Mouse (Mus musculus): Measurements from ENCODE around the gene Efcab6. TPM values are rescaled to one million over a fixed set of nuclear protein-coding genes. Genes with fewer than 3 reads are reported as not detected.
A peak's percentile ranks its signal among the peaks of the same experiment; 100 is the strongest.

Efcab6 gene
- polyA plus RNA-seq, 1 experiment from 2014 or later: 0.57 TPM

GRCm38 (mm10) chr15:84079519-84079918 is 14.3 kb upstream of the Efcab6 start:
- Histone ChIP-seq H3K9ac (replicated peaks) (no peak overlapping the region), H3K4me2 (replicated peaks) (no peak overlapping the region), H3K27ac (no peak overlapping the region), H3K27me3 (peaks cover 8% of the 10 kb centered on the region; the same call in 1 of the 2 replicates), H3K36me3 (0 out of 2 replicates have a peak, but pooled peaks cover 3% of the 10 kb centered on the region), H3K4me1 (replicated peaks) (peaks cover 6% of the 10 kb centered on the region), H3K4me3 (replicated peaks) (no peak overlapping the region), H3K9me3 (no peaks in the 10 kb centered on the region)
- WGBS: 98% methylated on average over 2 of the region's 2 CpGs
- ATAC-seq: no peak

- no peak for ATAC-seq
- peaks cover 9% of the 10 kb centered on the region for H3K4me1 ChIP-seq (replicated peaks)
- peaks cover 11% of the 10 kb centered on the region for H3K27me3 ChIP-seq
- WGBS: 72% methylated on average over 13 of the region's 13 CpGs
- H3K36me3 ChIP-seq: 0 out of 2 replicates have a peak, but pooled peaks cover 3% of the 10 kb centered on the region
- no peak overlapping the region for H3K4me3 ChIP-seq (replicated peaks)
- H3K9me3 ChIP-seq: no peaks in the 10 kb centered on the region
- no peak overlapping the region for H3K27ac ChIP-seq
- no peak overlapping the region for H3K4me2 ChIP-seq (replicated peaks)
- H3K9ac ChIP-seq (replicated peaks): no peak overlapping the region
Observed at GRCm38 (mm10) chr15:84078667-84079066, 13.5 kb upstream of the Efcab6 start.

- WGBS: 62% methylated on average over 17 of the region's 17 CpGs
- ATAC-seq: no peak
- no peak overlapping the region for H3K27ac ChIP-seq
Observed at GRCm38 (mm10) chr15:84077151-84077550, 12.0 kb upstream of the Efcab6 start.

GRCm38 (mm10) chr15:84074705-84075185 is 9.6 kb upstream of the Efcab6 start:
- Histone ChIP-seq H3K9me3 (no peaks in the 10 kb centered on the region), H3K4me3 (replicated peaks) (no peak overlapping the region), H3K4me2 (replicated peaks) (peak overlapping the region; percentile 25; the same call in 1 of the 2 replicates), H3K4me1 (replicated peaks) (peaks cover 19% of the 10 kb centered on the region), H3K36me3 (no peaks in the 10 kb centered on the region), H3K27ac (no peak overlapping the region), H3K27me3 (peaks cover 38% of the 10 kb centered on the region), H3K9ac (replicated peaks) (no peak overlapping the region)
- ATAC-seq: no peak
- 12% methylated on average over 17 of the region's 17 CpGs for WGBS

More at GRCm38 (mm10) chr15:84077151-84077550, 12.0 kb upstream of the Efcab6 start:
- H3K4me1 ChIP-seq (replicated peaks): peaks cover 12% of the 10 kb centered on the region
- H3K27me3 ChIP-seq: peaks cover 19% of the 10 kb centered on the region
- no peaks in the 10 kb centered on the region for H3K9me3 ChIP-seq
- no peak overlapping the region for H3K9ac ChIP-seq (replicated peaks)
- 0 out of 2 replicates have a peak, but pooled peaks cover 3% of the 10 kb centered on the region for H3K36me3 ChIP-seq
- no peak overlapping the region for H3K4me2 ChIP-seq (replicated peaks)
- H3K4me3 ChIP-seq (replicated peaks): no peak overlapping the region

- H3K27ac ChIP-seq: no peak overlapping the region
- peaks cover 42% of the 10 kb centered on the region for H3K27me3 ChIP-seq
- H3K4me3 ChIP-seq (replicated peaks): no peak overlapping the region
- 6% methylated on average over 15 of the region's 15 CpGs for WGBS
- H3K9ac ChIP-seq (replicated peaks): no peak overlapping the region
- no peak for ATAC-seq
- peak overlapping the region; percentile 25; the same call in 1 of the 2 replicates for H3K4me2 ChIP-seq (replicated peaks)
- H3K36me3 ChIP-seq: no peaks in the 10 kb centered on the region
- H3K4me1 ChIP-seq (replicated peaks): peaks cover 25% of the 10 kb centered on the region
- no peaks in the 10 kb centered on the region for H3K9me3 ChIP-seq
Observed at GRCm38 (mm10) chr15:84073911-84074704, 8.9 kb upstream of the Efcab6 start.

GRCm38 (mm10) chr15:84073058-84073457 is 7.9 kb upstream of the Efcab6 start:
- H3K27me3 ChIP-seq: peaks cover 52% of the 10 kb centered on the region
- no peak overlapping the region for H3K4me3 ChIP-seq (replicated peaks)
- peaks cover 32% of the 10 kb centered on the region for H3K4me1 ChIP-seq (replicated peaks)
- no peak overlapping the region for H3K9ac ChIP-seq (replicated peaks)
- H3K9me3 ChIP-seq: no peaks in the 10 kb centered on the region
- no peaks in the 10 kb centered on the region for H3K36me3 ChIP-seq
- no peak overlapping the region for H3K4me2 ChIP-seq (replicated peaks)
- 25% methylated on average over 8 of the region's 8 CpGs for WGBS
- no peak overlapping the region for H3K27ac ChIP-seq
- ATAC-seq: no peak

- 20% methylated on average over 7 of the region's 7 CpGs for WGBS
- H3K4me2 ChIP-seq (replicated peaks): no peak overlapping the region
- no peak overlapping the region for H3K4me3 ChIP-seq (replicated peaks)
- H3K27me3 ChIP-seq: peaks cover 59% of the 10 kb centered on the region
- H3K27ac ChIP-seq: no peak overlapping the region
- H3K9ac ChIP-seq (replicated peaks): no peak overlapping the region
- no peaks in the 10 kb centered on the region for H3K9me3 ChIP-seq
- ATAC-seq: peak; percentile 56; the same call in 1 of the 2 replicates
- peaks cover 32% of the 10 kb centered on the region for H3K4me1 ChIP-seq (replicated peaks)
- H3K36me3 ChIP-seq: no peaks in the 10 kb centered on the region
Observed at GRCm38 (mm10) chr15:84072226-84072625, 7.0 kb upstream of the Efcab6 start.

- H3K9ac ChIP-seq (replicated peaks): 0 out of 2 replicates have a peak overlapping the region, but pooled peaks have one; percentile 25
- peaks cover 63% of the 10 kb centered on the region for H3K27me3 ChIP-seq
- H3K36me3 ChIP-seq: no peaks in the 10 kb centered on the region
- ATAC-seq: no peak
- H3K4me1 ChIP-seq (replicated peaks): peaks cover 33% of the 10 kb centered on the region
- no peak overlapping the region for H3K4me3 ChIP-seq (replicated peaks)
- WGBS: 8% methylated on average over 13 of the region's 13 CpGs
- H3K9me3 ChIP-seq: peaks cover 5% of the 10 kb centered on the region; the same call in 1 of the 2 replicates
- H3K27ac ChIP-seq: peak overlapping the region; percentile 39; the same call in 1 of the 2 replicates
- H3K4me2 ChIP-seq (replicated peaks): peak overlapping the region; percentile 30
Observed at GRCm38 (mm10) chr15:84070116-84070676, 5.0 kb upstream of the Efcab6 start.

- peak overlapping the region; percentile 39; the same call in 1 of the 2 replicates for H3K27ac ChIP-seq
- H3K4me2 ChIP-seq (replicated peaks): peak overlapping the region; percentile 30
- peaks cover 63% of the 10 kb centered on the region for H3K27me3 ChIP-seq
- H3K9ac ChIP-seq (replicated peaks): 0 out of 2 replicates have a peak overlapping the region, but pooled peaks have one; percentile 25
- H3K4me3 ChIP-seq (replicated peaks): no peak overlapping the region
- peaks cover 33% of the 10 kb centered on the region for H3K4me1 ChIP-seq (replicated peaks)
- 8% methylated on average over 16 of the region's 16 CpGs for WGBS
- H3K36me3 ChIP-seq: no peaks in the 10 kb centered on the region
- no peak for ATAC-seq
- peaks cover 5% of the 10 kb centered on the region; the same call in 1 of the 2 replicates for H3K9me3 ChIP-seq
Observed at GRCm38 (mm10) chr15:84069455-84070050, 4.4 kb upstream of the Efcab6 start.

- WGBS: 64% methylated on average over 4 of the region's 4 CpGs
- Histone ChIP-seq H3K4me1 (replicated peaks) (peaks cover 26% of the 10 kb centered on the region), H3K4me3 (replicated peaks) (no peak overlapping the region), H3K36me3 (no peaks in the 10 kb centered on the region), H3K27me3 (peaks cover 47% of the 10 kb centered on the region), H3K27ac (no peak overlapping the region), H3K4me2 (replicated peaks) (no peak overlapping the region), H3K9ac (replicated peaks) (no peak overlapping the region), H3K9me3 (peaks cover 5% of the 10 kb centered on the region; the same call in 1 of the 2 replicates)
- ATAC-seq: no peak
Observed at GRCm38 (mm10) chr15:84065701-84066100, 522 bp upstream of the Efcab6 start.

- ATAC-seq: no peak
- H3K4me1 ChIP-seq (replicated peaks): no peaks in the 10 kb centered on the region
- WGBS: 82% methylated on average over 6 of the region's 6 CpGs
- H3K27me3 ChIP-seq: peaks cover 19% of the 10 kb centered on the region
- no peak overlapping the region for H3K4me2 ChIP-seq (replicated peaks)
- H3K9ac ChIP-seq (replicated peaks): no peak overlapping the region
- no peak overlapping the region for H3K4me3 ChIP-seq (replicated peaks)
- H3K36me3 ChIP-seq: no peaks in the 10 kb centered on the region
- H3K9me3 ChIP-seq: no peaks in the 10 kb centered on the region
- no peak overlapping the region for H3K27ac ChIP-seq
Observed at GRCm38 (mm10) chr15:84058841-84059240, 6.3 kb downstream of the Efcab6 start.
